Mouse (Mus musculus) intestine, embryonic 14.5 days (tissue): ENCODE results near the gene Gtpbp4. TPM values are rescaled to one million over a fixed set of nuclear protein-coding genes. Genes with fewer than 3 reads are reported as not detected.
"Not testable (repeated sequence)": the region's sequence is repeated elsewhere in the genome, so short reads cannot be mapped to it uniquely, and the experiment has no call there.

Source experiments
- ATAC-seq: fragments of 200-750 bp; cut with Nextera tagmentation; replicated peaks from 2 replicates; pipeline ENCODE4 v1.8.0; 2017; ENCODE audit warnings: low read depth, moderate number of reproducible peaks, moderate TSS enrichment, moderate library complexity; ENCODE audit not compliant: low FRiP score, low TSS enrichment
- DNase-seq: peaks from one replicate; pipeline ENCODE4 v3.0.0-alpha.2; 2018; ENCODE audit warnings: low spot score
- H3K27ac ChIP-seq: fragments of 300-500 bp; sonication (generic); 2 replicates; pipeline ENCODE4 v1.5.1; 2014; ENCODE audit warnings: low read depth, mild to moderate bottlenecking, control low read depth
- H3K27me3 ChIP-seq: fragments of 300-500 bp; sonication (generic); replicated peaks from 2 replicates; pipeline ENCODE4 v1.6.1; 2014; ENCODE audit warnings: low read length, control low read depth; ENCODE audit not compliant: control insufficient read depth, insufficient read depth
- H3K36me3 ChIP-seq: fragments of 300-500 bp; sonication (generic); 2 replicates; pipeline ENCODE4 v1.6.1; 2014; ENCODE audit warnings: low read length, control low read depth; ENCODE audit not compliant: control insufficient read depth, insufficient read depth
- H3K4me1 ChIP-seq: fragments of 300-500 bp; sonication (generic); replicated peaks from 2 replicates; pipeline ENCODE4 v1.6.1; 2014; ENCODE audit warnings: low read length, control low read depth, mixed read lengths; ENCODE audit not compliant: control insufficient read depth, insufficient read depth
- H3K4me2 ChIP-seq: fragments of 300-500 bp; sonication (generic); 2 replicates; pipeline ENCODE4 v1.6.1; 2014; ENCODE audit warnings: low read length
- H3K4me3 ChIP-seq: fragments of 300-500 bp; sonication (generic); 2 replicates; pipeline ENCODE4 v1.5.1; 2014; ENCODE audit warnings: low read depth, low read length, control low read depth, mixed read lengths
- H3K9ac ChIP-seq: fragments of 300-500 bp; sonication (generic); 2 replicates; pipeline ENCODE4 v1.6.1; 2014; ENCODE audit warnings: mild to moderate bottlenecking, low read length
- H3K9me3 ChIP-seq: fragments of 300-500 bp; sonication (generic); 2 replicates; pipeline ENCODE4 v1.6.1; 2016; ENCODE audit warnings: low read length, control low read depth; ENCODE audit not compliant: control insufficient read depth
- WGBS: fragments of 180-500 bp; shearing (Covaris S2); extraction: QIAGEN DNeasy Blood & Tissue Kit; methylation state at CpG from one replicate; pipeline ENCODE4 v1.1.7; 2014; 5-methylcytosine and 5-hydroxymethylcytosine counted together
- microRNA-seq: library from miRNA; unstranded; fragments of <30 nt; microRNA quantifications from one replicate; pipeline ENCODE4, GENCODE M21; 2016
- polyA plus RNA-seq: library from polyadenylated mRNA; unstranded; fragments of >200 nt; fragmentation: Nextera tagmentation; extraction: Ambion mirVana; gene quantifications from 2 replicates; pipeline ENCODE4 v1.2.1, GENCODE M21; 2014

Gtpbp4 gene
- polyA plus RNA-seq, 1 experiment from 2014 or later, result 88.4 TPM

DNA sequence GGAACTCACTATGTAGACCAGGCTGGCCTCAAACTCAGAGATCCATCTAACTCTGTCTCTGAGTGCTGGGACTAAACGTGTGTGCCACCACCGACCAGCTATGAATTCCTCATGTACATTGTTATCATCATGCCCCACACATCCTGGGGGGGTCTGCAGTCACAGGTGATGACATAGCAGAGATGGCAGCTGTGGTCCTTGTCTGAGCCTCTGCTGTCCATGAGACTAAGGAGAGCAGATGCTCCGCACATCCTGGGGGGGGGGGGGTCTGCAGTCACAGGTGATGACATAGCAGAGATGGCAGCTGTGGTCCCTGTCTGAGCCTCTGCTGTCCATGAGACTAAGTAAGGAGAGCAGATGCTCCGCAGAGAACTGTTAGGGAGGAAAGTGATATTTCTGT is 54.8 kb downstream of the Gtpbp4 start:
- H3K27ac ChIP-seq, H3K36me3 ChIP-seq, H3K4me3 ChIP-seq, H3K27me3 ChIP-seq, H3K9ac ChIP-seq, H3K4me1 ChIP-seq, DNase-seq, H3K4me2 ChIP-seq, H3K9me3 ChIP-seq, ATAC-seq: not testable (repeated sequence)
- WGBS, result 88% methylated on average over 4 of the region's 4 CpGs

DNA sequence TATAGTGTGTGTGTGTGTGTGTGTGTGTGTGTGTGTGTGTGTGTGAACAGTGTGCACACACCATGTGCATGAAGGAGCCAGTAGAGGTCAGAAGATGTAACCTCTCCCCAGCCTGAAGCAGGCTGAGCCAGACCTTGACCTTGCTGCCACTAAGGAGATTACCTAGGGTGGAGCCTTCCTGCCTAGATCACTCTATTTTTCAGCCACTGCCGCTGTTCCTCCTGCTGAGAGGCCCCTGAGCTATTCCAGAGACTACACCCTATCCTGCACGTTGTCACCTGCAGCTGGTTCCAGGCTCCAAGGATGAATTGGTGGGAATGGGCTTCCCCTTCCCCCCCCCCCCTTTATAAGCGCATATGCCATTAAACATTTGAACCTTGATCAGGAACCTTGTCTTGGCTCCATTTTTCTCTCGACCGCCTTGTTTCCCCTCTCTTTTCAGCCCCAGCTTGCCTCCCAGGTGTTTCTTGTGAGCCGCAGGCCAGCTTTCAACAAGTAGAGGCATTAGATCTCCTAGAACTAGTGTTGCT is 58.2 kb downstream of the Gtpbp4 start:
- WGBS, result 77% methylated on average over 6 of the region's 6 CpGs
- H3K36me3 ChIP-seq, DNase-seq, H3K27me3 ChIP-seq, H3K9ac ChIP-seq, ATAC-seq, H3K4me1 ChIP-seq, H3K4me3 ChIP-seq, H3K4me2 ChIP-seq, H3K27ac ChIP-seq, H3K9me3 ChIP-seq: not testable (repeated sequence)

DNA sequence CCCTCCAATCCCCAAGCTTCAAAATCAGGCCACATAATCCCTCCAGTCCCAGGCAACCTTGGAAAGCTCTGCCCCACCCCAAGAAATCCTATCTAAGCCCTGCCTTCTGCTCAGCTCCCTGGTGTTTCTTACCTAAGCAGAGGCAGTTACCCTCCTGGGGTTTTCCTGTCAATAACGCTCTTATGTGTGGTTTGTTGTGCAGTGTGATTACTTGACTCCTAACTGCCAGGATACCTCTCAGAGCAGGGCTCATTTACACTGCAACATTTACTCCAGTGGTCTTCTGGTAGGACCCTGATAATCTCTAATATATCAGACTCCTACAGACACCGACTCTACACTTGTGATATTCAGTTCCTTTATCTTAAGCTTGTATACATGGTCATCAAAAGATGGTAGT is 62.4 kb downstream of the Gtpbp4 start:
- Histone ChIP-seq H3K9me3 (no peaks in the 10 kb centered on the region), H3K9ac (no peak overlapping the region), H3K4me2 (no peak overlapping the region), H3K27me3 (no peaks in the 10 kb centered on the region), H3K36me3 (no peaks in the 10 kb centered on the region), H3K4me1 (no peaks in the 10 kb centered on the region), H3K27ac (no peak overlapping the region), H3K4me3 (no peak overlapping the region)
- ATAC-seq, result no peak
- WGBS, result 68% methylated on average over 2 of the region's 2 CpGs
- DNase-seq, result no peak

Small RNA genes within 50 kb of the gene (microRNA-seq; reads per million reads assigned to microRNA genes)
- not detected for gene Gm22750

Other genes starting within 250 kb of the Gtpbp4 start
- gene Wdr37, start 124.2 kb downstream of the Gtpbp4 start, polyA plus RNA-seq, result 23.0 and 23.8 TPM in 2 replicates
- 105 and 116 TPM in 2 replicates for gene Idi1, start 110.6 kb downstream of the Gtpbp4 start, polyA plus RNA-seq
- not detected in 2 replicates for gene Gm9745, start 47.9 kb downstream of the Gtpbp4 start, polyA plus RNA-seq
- not detected in 2 replicates for gene Idi2, start 43.2 kb downstream of the Gtpbp4 start, polyA plus RNA-seq
- 43.0 and 45.2 TPM in 2 replicates for gene Larp4b, start 97.8 kb upstream of the Gtpbp4 start, polyA plus RNA-seq